18 mouse cellular contexts compared by ENCODE assay signal in genomic region chr15:6519417-6520255, GRCm38 (mm10). TPM values are rescaled to one million over a fixed set of nuclear protein-coding genes. Genes with fewer than 3 reads are reported as not detected.
DNase-seq lines count a peak whose midpoint lies in the region; ATAC-seq and TF ChIP-seq lines count a peak whose summit lies in the region.
"Had no signal": no experiment of that assay in that cellular context is flagged by ENCODE, and none has a peak within 500 bp of the region (broad histone marks: within the 10 kb centered on the region; RNA-seq: fewer than 3 reads in every experiment).

No protein-coding gene starts in this region.

- H3K9ac ChIP-seq in midbrain, embryonic 16.5 days (ENCODE audit: low read depth, low read length) = no peak overlapping the region
- no peak overlapping the region for H3K9ac ChIP-seq in liver, embryonic 14.5 days (replicated peaks)
- H3K9ac ChIP-seq: limb, embryonic 15.5 days; midbrain, embryonic 12.5 days; neural tube, embryonic 15.5 days had no signal

- DNase-seq in midbrain, embryonic 10.5 days (ENCODE audit: low spot score) = no peak
- DNase-seq in liver, embryonic 14.5 days (ENCODE audit: low read depth in 3 of 3, low spot score in 3 of 3) = no peak
- peak; percentile 71 to 88 for DNase-seq in natural killer cell, adult 2 months (ENCODE audit: low spot score in 2 of 2)
- DNase-seq in thymus, postnatal 0 days (ENCODE audit: low spot score) = no peak
- DNase-seq in right cerebral cortex, adult 18-20 months = no peak
- no peak for DNase-seq in thymus, postnatal 4 days
- DNase-seq: adrenal gland, adult 8-10 months; heart, adult 2 months; heart, postnatal 36 days; kidney, postnatal 4 days; thymus, adult 2 months had no signal

- H3K27ac ChIP-seq in midbrain, embryonic 16.5 days (ENCODE audit: low read length) = no peak overlapping the region
- H3K27ac ChIP-seq in midbrain, embryonic 10.5 days (replicated peaks) = no peak overlapping the region
- peak overlapping the region; percentile 54 for H3K27ac ChIP-seq in liver, embryonic 14.5 days
- H3K27ac ChIP-seq: heart, adult 2 months; left cerebral cortex, adult 2 months; limb, embryonic 15.5 days; midbrain, embryonic 12.5 days; neural tube, embryonic 15.5 days had no signal

- no peak for TF ChIP-seq CTCF in liver, embryonic 14.5 days (IDR thresholded peaks at IDR 0.05; ENCODE audit: low read depth)

- H3K4me2 ChIP-seq in midbrain, embryonic 16.5 days (ENCODE audit: low read length) = no peak overlapping the region
- peak overlapping the region; percentile 61 for H3K4me2 ChIP-seq in liver, embryonic 14.5 days (ENCODE audit: low read depth)
- H3K4me2 ChIP-seq: limb, embryonic 15.5 days; midbrain, embryonic 12.5 days; neural tube, embryonic 15.5 days had no signal

- H3K27me3 ChIP-seq in midbrain, embryonic 16.5 days (ENCODE audit: control insufficient read depth, insufficient read depth, low read depth, low read length) = no peaks in the 10 kb centered on the region
- H3K27me3 ChIP-seq in midbrain, embryonic 10.5 days (ENCODE audit: low read depth, poor library complexity, severe bottlenecking) = no peaks in the 10 kb centered on the region
- no peaks in the 10 kb centered on the region for H3K27me3 ChIP-seq in liver, embryonic 14.5 days (ENCODE audit: control insufficient read depth, insufficient read depth, low read length)
- H3K27me3 ChIP-seq: limb, embryonic 15.5 days; midbrain, embryonic 12.5 days; neural tube, embryonic 15.5 days had no signal

- no peaks in the 10 kb centered on the region for H3K9me3 ChIP-seq in midbrain, embryonic 16.5 days (replicated peaks; ENCODE audit: control insufficient read depth, low read length, poor library complexity, severe bottlenecking)
- no peaks in the 10 kb centered on the region for H3K9me3 ChIP-seq in midbrain, embryonic 10.5 days (replicated peaks)
- no peaks in the 10 kb centered on the region for H3K9me3 ChIP-seq in liver, embryonic 14.5 days (ENCODE audit: control insufficient read depth, low read length)
- H3K9me3 ChIP-seq: limb, embryonic 15.5 days; midbrain, embryonic 12.5 days; neural tube, embryonic 15.5 days had no signal

- H3K4me3 ChIP-seq in midbrain, embryonic 16.5 days (ENCODE audit: low read depth, low read length) = no peak overlapping the region
- H3K4me3 ChIP-seq in midbrain, embryonic 10.5 days = no peak overlapping the region
- peak overlapping the region; percentile 1 to 29; a peak in 2 of 4 replicates for H3K4me3 ChIP-seq in liver, embryonic 14.5 days (ENCODE audit: insufficient read depth in 1 of 2, low read depth in 2 of 2, low read length in 2 of 2)
- H3K4me3 ChIP-seq: heart, adult 2 months; left cerebral cortex, adult 2 months; limb, embryonic 15.5 days; midbrain, embryonic 12.5 days; neural tube, embryonic 15.5 days had no signal

- no peaks in the 10 kb centered on the region for H3K4me1 ChIP-seq in midbrain, embryonic 16.5 days (ENCODE audit: control insufficient read depth, insufficient read depth, low read length)
- H3K4me1 ChIP-seq in midbrain, embryonic 10.5 days = no peaks in the 10 kb centered on the region
- H3K4me1 ChIP-seq in liver, embryonic 14.5 days (replicated peaks; ENCODE audit: control insufficient read depth in 2 of 2, insufficient read depth in 2 of 2, low read length in 1 of 2) = peaks cover 30 to 32% of the 10 kb centered on the region in 2 experiments
- H3K4me1 ChIP-seq: limb, embryonic 15.5 days; midbrain, embryonic 12.5 days; neural tube, embryonic 15.5 days had no signal

- 90% methylated on average over 19 of the region's 19 CpGs for WGBS in midbrain, embryonic 16.5 days
- WGBS in midbrain, embryonic 10.5 days = 91% methylated on average over 19 of the region's 19 CpGs
- WGBS in liver, embryonic 14.5 days (ENCODE audit: insufficient replicate concordance) = 31% methylated on average over 19 of the region's 19 CpGs

- H3K36me3 ChIP-seq in midbrain, embryonic 16.5 days (ENCODE audit: control insufficient read depth, insufficient read depth, low read length) = no peaks in the 10 kb centered on the region
- no peaks in the 10 kb centered on the region for H3K36me3 ChIP-seq in midbrain, embryonic 10.5 days
- H3K36me3 ChIP-seq in liver, embryonic 14.5 days (replicated peaks; ENCODE audit: control insufficient read depth, insufficient read depth, low read depth) = no peaks in the 10 kb centered on the region
- H3K36me3 ChIP-seq: limb, embryonic 15.5 days; midbrain, embryonic 12.5 days; neural tube, embryonic 15.5 days had no signal

- peak; percentile 32; the same call in 1 of the 2 replicates for ATAC-seq in midbrain, embryonic 16.5 days
- ATAC-seq in common myeloid progenitor, adult 5-6 weeks (replicated peaks; ENCODE audit: low read depth, poor library complexity, severe bottlenecking) = peak; percentile 49
- no peak for ATAC-seq in liver, embryonic 14.5 days (ENCODE audit: insufficient read depth)
- ATAC-seq: intestine, postnatal 0 days had no signal

- no peak for TF ChIP-seq EP300 in liver, embryonic 14.5 days (IDR thresholded peaks at IDR 0.05; ENCODE audit: low read depth)

RNA-seq across cellular contexts. Expression of gene Fyb, which starts 3.0 kb away (rescaled TPM):
- 2.0 and 3.1 TPM in 2 replicates for polyA plus RNA-seq in midbrain, embryonic 16.5 days (2015; fragmentation: Nextera tagmentation; extraction: Ambion mirVana)
- polyA plus RNA-seq in midbrain, embryonic 10.5 days (2016; fragmentation: Nextera tagmentation; extraction: Ambion mirVana) = 2.4 and 2.9 TPM in 2 replicates
- total RNA-seq in common myeloid progenitor, adult 5-6 weeks (2017) = 40.5 and 132 TPM in 2 replicates
- polyA plus RNA-seq in liver, embryonic 14.5 days (2012; rRNA removed) = 3.5 and 8.3 TPM in 2 replicates
- polyA plus RNA-seq in liver, embryonic 14.5 days (2014; fragmentation: Nextera tagmentation; extraction: Ambion mirVana) = 19.0 and 19.5 TPM in 2 replicates
- polyA plus RNA-seq in thymus, postnatal 0 days (2015; fragmentation: Nextera tagmentation; extraction: Ambion mirVana) = 209 and 242 TPM in 2 replicates

Comparison
In these comparisons a context has a peak if more than half of its experiments do, and no peak if none do; other contexts are left out.
1. H3K4me3 ChIP-seq: peak in liver, embryonic 14.5 days (2 of 2); none in midbrain, embryonic 16.5 days (single experiment) and midbrain, embryonic 10.5 days (single experiment).
2. DNase-seq: peak in natural killer cell, adult 2 months (2 of 2); none in midbrain, embryonic 10.5 days (single experiment), liver, embryonic 14.5 days (0 of 3), thymus, postnatal 0 days (single experiment), right cerebral cortex, adult 18-20 months (single experiment) and thymus, postnatal 4 days (single experiment).
3. RNA of gene Fyb, which starts 3.0 kb away (polyA plus RNA-seq): 209 to 242 TPM in thymus, postnatal 0 days; 3.5 to 19.5 TPM in liver, embryonic 14.5 days, 2.0 to 3.1 TPM in midbrain, embryonic 16.5 days and 2.4 to 2.9 TPM in midbrain, embryonic 10.5 days; every median in the first group is over 10 times any median in the second.